In the genomic region with DNA sequence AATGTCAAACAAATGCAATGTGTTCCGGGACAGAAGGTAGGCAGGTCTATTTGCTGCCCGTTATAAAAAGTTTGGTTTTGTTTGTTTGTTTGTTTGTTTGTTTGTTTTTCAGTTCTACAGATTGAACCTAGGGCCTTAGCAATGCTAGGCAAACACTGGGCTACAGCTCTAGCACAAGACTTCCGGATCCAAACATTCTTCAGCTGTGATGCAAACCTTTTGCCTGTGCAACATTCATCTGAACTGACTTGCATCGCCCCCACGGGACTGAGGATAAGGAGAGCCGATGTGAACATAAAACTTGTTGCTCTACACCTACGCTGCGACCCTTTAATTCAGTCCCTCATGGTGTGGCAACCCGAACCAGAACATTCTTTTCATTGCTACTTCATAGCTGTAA, we compare ENCODE assay signal across 8 mouse cellular contexts. TPM values are rescaled to one million over a fixed set of nuclear protein-coding genes. Genes with fewer than 3 reads are reported as not detected.
DNase-seq lines count a peak whose midpoint lies in the region; ATAC-seq and TF ChIP-seq lines count a peak whose summit lies in the region.

No protein-coding gene starts in this region.

- dilution Hi-C loops in CH12.LX (cut with MboI; ENCODE audit: extremely low pct_ligation_motif_present, extremely low pct_unique_long_range_greater_than_20kb, low sequenced_read_pairs) = no loop called here

- peak overlapping the region; percentile 44; the same call in 1 of the 2 replicates for H3K9ac ChIP-seq in CH12.LX (ENCODE audit: insufficient read depth, low read depth)
- peak overlapping the region; percentile 85 for H3K9ac ChIP-seq in liver, embryonic 13.5 days

- TF ChIP-seq POLR2A in CH12.LX (IDR thresholded peaks at IDR 0.05; ENCODE audit: low read depth, low read length) = no peak

- peak; percentile 35 for DNase-seq in adrenal gland, postnatal 14 days
- DNase-seq in adrenal gland, postnatal 25 days = no peak
- no peak for DNase-seq in CH12.LX (ENCODE audit: extremely low read depth)
- no peak for DNase-seq in heart, embryonic 10.5 days (ENCODE audit: low spot score)
- DNase-seq in liver, embryonic 13.5 days = no peak
- no peak for DNase-seq in right cerebral cortex, postnatal 36 days (ENCODE audit: low spot score in 2 of 2)
- no peak for DNase-seq in adrenal gland, adult 18-20 months (ENCODE audit: low spot score in 2 of 2)
- no peak for DNase-seq in natural killer cell, adult 2 months (ENCODE audit: low spot score in 2 of 2)

- H3K9me3 ChIP-seq in CH12.LX (replicated peaks; ENCODE audit: low read length) = no peaks in the 10 kb centered on the region
- H3K9me3 ChIP-seq in heart, embryonic 10.5 days = no peaks in the 10 kb centered on the region
- no peaks in the 10 kb centered on the region for H3K9me3 ChIP-seq in liver, embryonic 13.5 days (replicated peaks)

- no peaks in the 10 kb centered on the region for H3K27me3 ChIP-seq in CH12.LX (replicated peaks)
- no peaks in the 10 kb centered on the region for H3K27me3 ChIP-seq in heart, embryonic 10.5 days (ENCODE audit: insufficient read depth, poor library complexity, severe bottlenecking)
- H3K27me3 ChIP-seq in liver, embryonic 13.5 days = no peaks in the 10 kb centered on the region

- H3K4me1 ChIP-seq in CH12.LX (ENCODE audit: control insufficient read depth in 1 of 2, insufficient read depth in 2 of 2) = peaks cover 0 to 17% of the 10 kb centered on the region in 2 experiments; a peak in 2 of 4 replicates
- H3K4me1 ChIP-seq in heart, embryonic 10.5 days = peaks cover 15% of the 10 kb centered on the region
- peaks cover 40% of the 10 kb centered on the region for H3K4me1 ChIP-seq in liver, embryonic 13.5 days (replicated peaks)

- no peak for TF ChIP-seq CTCF in CH12.LX (conservative IDR thresholded peaks at IDR 0.05 in 1 of 2, IDR thresholded peaks at IDR 0.05 in 1 of 2; ENCODE audit: low read depth in 2 of 2, low read length in 2 of 2)

- H3K4me3 ChIP-seq in CH12.LX (replicated peaks in 1 of 3; ENCODE audit: low read depth in 2 of 3, low read length in 2 of 3, poor library complexity in 1 of 3) = peak overlapping the region in 2 of 3 experiments; percentile 55 to 58
- peak overlapping the region; percentile 99 for H3K4me3 ChIP-seq in heart, embryonic 10.5 days
- H3K4me3 ChIP-seq in liver, embryonic 13.5 days (replicated peaks) = peak overlapping the region; percentile 98

- no peak for TF ChIP-seq RAD21 in CH12.LX (IDR thresholded peaks at IDR 0.05; ENCODE audit: low read depth, low read length)

- TF ChIP-seq EP300 in CH12.LX (IDR thresholded peaks at IDR 0.05; ENCODE audit: low read length) = no peak

- H3K79me2 ChIP-seq in CH12.LX (replicated peaks; ENCODE audit: control insufficient read depth, extremely low read depth, insufficient read depth, poor library complexity, severe bottlenecking) = peaks cover 7% of the 10 kb centered on the region; the same call in 1 of the 2 replicates

- ATAC-seq in liver, embryonic 13.5 days (ENCODE audit: low read depth) = no peak

- in situ Hi-C loops in CH12.LX (cut with MboI; ENCODE audit: low pct_ligation_motif_present, low pct_unique_long_range_greater_than_20kb, low sequenced_read_pairs) = loop anchor here (10.0 kb wide), 1 partner anchor 228 kb away; a partner anchor contains a TSS

- no peaks in the 10 kb centered on the region for H3K36me3 ChIP-seq in CH12.LX (replicated peaks in 1 of 2; ENCODE audit: control insufficient read depth in 1 of 2, insufficient read depth in 1 of 2, low read length in 1 of 2)
- no peaks in the 10 kb centered on the region for H3K36me3 ChIP-seq in heart, embryonic 10.5 days
- no peaks in the 10 kb centered on the region for H3K36me3 ChIP-seq in liver, embryonic 13.5 days

- WGBS in heart, embryonic 10.5 days = 72% methylated on average over 9 of the region's 9 CpGs
- 65% methylated on average over 9 of the region's 9 CpGs for WGBS in liver, embryonic 13.5 days (ENCODE audit: insufficient replicate concordance)

- no peak overlapping the region for H3K27ac ChIP-seq in CH12.LX (ENCODE audit: insufficient read depth, low read depth)
- H3K27ac ChIP-seq in heart, embryonic 10.5 days = peak overlapping the region; percentile 93
- peak overlapping the region; percentile 96 for H3K27ac ChIP-seq in liver, embryonic 13.5 days

- peak overlapping the region; percentile 96 for H3K4me2 ChIP-seq in CH12.LX (ENCODE audit: insufficient read depth, low read depth, poor library complexity, severe bottlenecking)
- H3K4me2 ChIP-seq in liver, embryonic 13.5 days = peak overlapping the region; percentile 95

TF ChIP-seq in CH12.LX, 34 proteins besides CTCF, POLR2A, EP300 and RAD21:
- no peak for TF ChIP-seq ELF1 (IDR thresholded peaks at IDR 0.05; ENCODE audit: low read depth, low read length)
- no peak for TF ChIP-seq CHD2 (IDR thresholded peaks at IDR 0.05; ENCODE audit: low read length)
- TF ChIP-seq TBP (conservative IDR thresholded peaks at IDR 0.05; ENCODE audit: low read depth, low read length) = no peak
- no peak for TF ChIP-seq BHLHE40 (IDR thresholded peaks at IDR 0.05; ENCODE audit: low read depth, low read length)
- no peak for TF ChIP-seq MAX (IDR thresholded peaks at IDR 0.05; ENCODE audit: low read length)
- no peak for TF ChIP-seq GABPA (IDR thresholded peaks at IDR 0.05; ENCODE audit: insufficient replicate concordance, low read depth, low read length)
- no peak for TF ChIP-seq HCFC1 (IDR thresholded peaks at IDR 0.05; ENCODE audit: low read depth, low read length)
- TF ChIP-seq KAT2A (IDR thresholded peaks at IDR 0.05; ENCODE audit: insufficient replicate concordance, low read length) = no peak

RNA-seq across cellular contexts. Expression of a gene that starts 1.0 kb away (rescaled TPM):
- total RNA-seq in adrenal gland, postnatal 14 days (2021) = 37.6 and 48.7 TPM in 2 replicates
- 48.4 and 56.4 TPM in 2 replicates for total RNA-seq in adrenal gland, postnatal 25 days (2021)
- total RNA-seq in CH12.LX (2012; rRNA removed) = 22.8 and 26.5 TPM in 2 replicates
- 27.2 and 28.1 TPM in 2 replicates for total RNA-seq in CH12.LX (2014; rRNA removed)
- 25.3 and 25.9 TPM in 2 replicates for polyA plus RNA-seq in CH12.LX (2012; ENCODE audit: insufficient read length, low read depth)
- 46.1 and 52.1 TPM in 2 replicates for polyA plus RNA-seq in heart, embryonic 10.5 days (2016; fragmentation: Nextera tagmentation; extraction: Ambion mirVana)
- polyA plus RNA-seq in liver, embryonic 13.5 days (2015; fragmentation: Nextera tagmentation; extraction: Ambion mirVana) = 47.2 and 53.3 TPM in 2 replicates
- total RNA-seq in adrenal gland, adult 18-20 months (2021) = 10 to 100 TPM; 46.3 to 66.8 TPM
